Mouse (Mus musculus) heart, embryonic 10.5 days (tissue): ENCODE measurements around the gene Ppm1h. TPM values are rescaled to one million over a fixed set of nuclear protein-coding genes. Genes with fewer than 3 reads are reported as not detected.

Experiments used
- DNase-seq: peaks from one replicate; pipeline ENCODE4 v3.0.0-alpha.2; 2017; ENCODE audit warnings: low spot score
- H3K27ac ChIP-seq: fragments of 300-500 bp; sonication (generic); 2 replicates; pipeline ENCODE4 v1.5.1; 2016; ENCODE audit warnings: mild to moderate bottlenecking
- H3K27me3 ChIP-seq: fragments of 300-500 bp; sonication (generic); 2 replicates; pipeline ENCODE4 v1.6.1; 2016; ENCODE audit warnings: mild to moderate bottlenecking; ENCODE audit not compliant: poor library complexity, insufficient read depth, severe bottlenecking
- H3K36me3 ChIP-seq: fragments of 300-500 bp; sonication (generic); 2 replicates; pipeline ENCODE4 v1.6.1; 2016; ENCODE audit warnings: mild to moderate bottlenecking, moderate library complexity
- H3K4me1 ChIP-seq: fragments of 300-500 bp; sonication (generic); 2 replicates; pipeline ENCODE4 v1.6.1; 2016; ENCODE audit warnings: mild to moderate bottlenecking
- H3K4me3 ChIP-seq: fragments of 300-500 bp; sonication (generic); 2 replicates; pipeline ENCODE4 v1.5.1; 2016; ENCODE audit warnings: mild to moderate bottlenecking, moderate library complexity
- H3K9me3 ChIP-seq: fragments of 300-500 bp; sonication (generic); 2 replicates; pipeline ENCODE4 v1.6.1; 2016; ENCODE audit warnings: mild to moderate bottlenecking, moderate library complexity
- WGBS: fragments of 180-500 bp; shearing (Covaris S2); methylation state at CpG from one replicate; pipeline ENCODE4 v1.1.7; 2016; 5-methylcytosine and 5-hydroxymethylcytosine counted together
- polyA plus RNA-seq: library from polyadenylated mRNA; unstranded; fragments of >200 nt; fragmentation: Nextera tagmentation; extraction: Ambion mirVana; gene quantifications from 2 replicates; pipeline ENCODE4 v1.2.1, GENCODE M21; 2016

Gene Ppm1h
- polyA plus RNA-seq = 2.3 and 3.7 TPM in 2 replicates

DNA sequence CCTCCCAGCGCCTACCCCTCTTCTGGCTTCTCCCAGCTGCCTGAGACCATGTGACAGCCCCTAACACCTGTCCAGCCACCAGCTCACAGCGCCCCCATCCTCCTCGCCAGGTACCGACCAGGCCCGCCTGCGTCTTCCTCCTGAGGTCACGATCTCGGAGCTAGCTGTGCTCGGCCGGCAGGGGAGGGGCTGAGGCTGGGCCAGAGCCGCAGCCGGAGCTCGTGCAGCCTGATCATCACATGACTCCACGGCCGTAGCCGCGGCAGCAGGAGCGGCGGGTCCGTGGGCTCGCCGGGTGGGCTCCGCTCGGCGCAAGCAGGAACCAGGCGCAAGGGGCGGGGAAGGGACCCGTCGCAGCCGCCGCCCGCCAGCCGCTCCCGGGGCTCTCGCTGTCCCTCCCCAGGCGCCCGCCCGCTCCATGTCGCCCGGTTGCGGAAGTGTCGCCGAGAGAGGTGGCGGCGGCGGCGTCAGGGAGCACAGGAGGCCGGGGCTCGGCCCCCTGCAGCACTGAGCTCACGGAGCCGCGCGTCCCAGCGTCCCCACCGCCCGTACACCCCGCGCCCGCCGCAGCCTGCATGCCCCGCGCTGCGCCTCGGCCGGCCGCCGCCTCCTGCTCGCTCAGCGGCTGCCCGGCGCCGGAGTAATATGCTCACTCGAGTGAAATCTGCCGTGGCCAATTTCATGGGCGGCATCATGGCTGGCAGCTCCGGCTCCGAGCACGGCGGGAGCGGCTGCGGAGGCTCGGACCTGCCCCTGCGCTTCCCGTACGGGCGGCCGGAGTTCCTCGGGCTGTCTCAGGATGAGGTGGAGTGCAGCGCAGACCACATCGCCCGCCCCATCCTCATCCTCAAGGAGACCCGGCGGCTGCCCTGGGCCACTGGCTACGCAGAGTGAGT is at the start of gene Ppm1h:
Gene Ppm1h (plus strand): TSS at position 222 of the 896 bp plus-strand sequence.
- Histone ChIP-seq H3K27ac (peak within 1 kb of the TSS; percentile 90), H3K36me3 (no peaks in the 10 kb centered on the region), H3K27me3 (peaks cover 33% of the 10 kb centered on the region), H3K9me3 (no peaks in the 10 kb centered on the region), H3K4me1 (peaks cover 17% of the 10 kb centered on the region; the same call in 1 of the 2 replicates), H3K4me3 (peak within 1 kb of the TSS; percentile 89)
- peak; percentile 88 for DNase-seq
- WGBS = under 1% methylated on average over 79 of the region's 94 CpGs

DNA sequence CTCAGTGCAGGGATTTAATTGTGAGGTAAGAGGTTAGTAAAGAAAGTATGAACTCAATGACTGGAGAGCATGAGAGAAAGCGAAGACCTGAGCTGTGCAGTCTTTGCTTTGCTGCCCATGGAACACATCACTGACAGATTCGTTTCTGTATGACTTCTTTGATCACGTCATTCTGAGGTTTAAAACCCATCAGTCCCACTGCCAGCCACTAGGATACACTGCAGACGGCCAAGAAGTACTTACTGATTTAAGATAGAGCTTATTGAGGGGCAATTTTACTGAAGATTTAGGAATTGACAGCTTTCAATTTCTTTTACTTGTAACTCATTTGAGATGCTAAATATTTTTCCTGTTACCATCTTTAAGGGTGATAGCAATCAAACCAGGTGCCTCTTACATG is 49.6 kb upstream of the Ppm1h start:
- no peaks in the 10 kb centered on the region for H3K4me1 ChIP-seq
- no peaks in the 10 kb centered on the region for H3K9me3 ChIP-seq
- no peak overlapping the region for H3K27ac ChIP-seq
- DNase-seq = no peak
- no peaks in the 10 kb centered on the region for H3K36me3 ChIP-seq
- 63% methylated on average over 4 of the region's 4 CpGs for WGBS
- no peak overlapping the region for H3K4me3 ChIP-seq
- no peaks in the 10 kb centered on the region for H3K27me3 ChIP-seq

DNA sequence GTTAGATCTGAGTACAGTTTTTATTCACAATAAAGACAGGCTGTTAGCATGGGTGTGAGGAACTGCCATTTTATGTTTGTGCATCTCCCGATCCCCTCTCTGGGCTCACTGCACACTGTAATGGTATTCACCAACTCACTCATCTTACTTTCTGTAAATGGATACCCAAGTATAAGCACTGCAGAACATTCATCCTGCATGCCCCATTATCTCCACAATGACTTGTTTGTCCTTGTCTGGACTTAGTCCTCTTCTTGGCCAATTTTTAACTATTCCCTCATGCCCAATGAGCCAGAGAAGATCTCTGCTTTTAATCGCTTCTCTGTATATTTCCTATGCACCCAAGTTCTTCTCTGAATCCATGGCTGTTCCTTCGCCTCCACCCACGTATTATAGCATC is 38.7 kb upstream of the Ppm1h start:
- Histone ChIP-seq H3K27me3 (no peaks in the 10 kb centered on the region), H3K27ac (no peak overlapping the region), H3K9me3 (no peaks in the 10 kb centered on the region), H3K4me1 (no peaks in the 10 kb centered on the region), H3K4me3 (no peak overlapping the region), H3K36me3 (no peaks in the 10 kb centered on the region)
- WGBS = 85% methylated on average over 4 of the region's 4 CpGs
- no peak for DNase-seq

DNA sequence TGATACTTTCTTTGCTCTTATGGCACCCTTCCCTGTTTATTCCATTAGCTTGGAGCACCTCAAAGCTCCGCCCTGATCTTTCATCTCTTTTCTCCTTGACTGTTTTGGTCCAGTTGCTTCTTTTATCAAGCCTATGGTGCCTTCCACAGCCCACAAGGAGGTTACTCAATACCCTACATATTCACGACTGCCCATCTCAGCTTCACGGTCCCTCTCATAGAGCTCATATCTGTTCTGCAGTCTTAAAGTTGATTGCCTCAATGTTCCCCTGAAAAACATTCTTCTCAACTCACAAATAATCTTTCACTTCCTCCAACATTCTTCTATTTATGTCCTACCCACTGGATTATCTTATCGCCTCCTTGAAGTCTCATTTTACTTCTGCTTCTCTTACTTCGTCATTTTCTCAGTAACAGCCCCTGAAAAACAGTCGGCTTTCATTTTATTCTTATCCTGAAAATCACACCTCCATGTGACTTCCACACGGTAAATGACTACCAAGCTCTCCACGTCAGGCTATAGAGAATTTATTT is 37.2 kb upstream of the Ppm1h start:
- H3K27ac ChIP-seq = no peak overlapping the region
- no peak overlapping the region for H3K4me3 ChIP-seq
- no peak for DNase-seq
- H3K4me1 ChIP-seq = no peaks in the 10 kb centered on the region
- no peaks in the 10 kb centered on the region for H3K9me3 ChIP-seq
- 78% methylated on average over 8 of the region's 8 CpGs for WGBS
- no peaks in the 10 kb centered on the region for H3K27me3 ChIP-seq
- no peaks in the 10 kb centered on the region for H3K36me3 ChIP-seq

DNA sequence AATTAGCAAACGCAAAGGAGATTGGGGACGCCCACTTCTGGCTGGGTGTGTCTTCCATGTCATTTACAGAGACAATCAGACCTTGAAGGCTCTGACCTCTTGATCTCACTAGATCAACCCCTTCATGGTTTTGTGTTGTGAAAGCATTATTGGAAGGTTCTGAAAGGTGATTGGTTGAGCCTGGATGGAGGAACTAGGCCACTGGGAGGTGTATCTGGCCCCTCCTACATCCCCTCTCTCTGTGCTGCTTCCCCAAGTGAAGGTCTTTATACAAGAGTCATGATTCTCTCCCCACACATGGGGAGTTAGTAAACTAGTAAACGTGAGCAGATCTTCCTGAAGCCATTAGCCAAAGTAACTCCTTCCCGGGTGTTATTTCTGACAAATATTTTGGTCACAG is 36.4 kb upstream of the Ppm1h start:
- DNase-seq = no peak
- no peaks in the 10 kb centered on the region for H3K27me3 ChIP-seq
- no peaks in the 10 kb centered on the region for H3K4me1 ChIP-seq
- H3K36me3 ChIP-seq = no peaks in the 10 kb centered on the region
- no peak overlapping the region for H3K4me3 ChIP-seq
- WGBS = 85% methylated on average over 4 of the region's 4 CpGs
- H3K27ac ChIP-seq = no peak overlapping the region
- no peaks in the 10 kb centered on the region for H3K9me3 ChIP-seq

DNA sequence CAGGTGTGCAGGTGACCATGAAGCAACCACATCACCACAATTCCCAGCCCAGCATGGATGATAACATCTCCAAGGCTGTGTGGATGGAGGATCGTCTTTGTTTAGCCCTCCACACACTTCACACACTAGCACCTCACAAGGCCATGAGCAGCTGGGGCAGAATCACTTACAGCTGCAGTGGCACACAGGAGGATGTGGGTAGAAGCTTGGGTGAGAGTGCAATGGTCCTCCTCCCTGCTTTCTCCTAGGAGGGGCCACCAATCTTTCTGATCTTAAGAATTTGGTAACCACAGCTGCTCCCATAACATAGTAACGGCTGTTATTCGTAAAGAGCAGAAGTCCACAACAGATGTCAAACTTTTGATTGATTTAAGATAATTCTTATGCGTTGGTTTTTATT is 26.6 kb upstream of the Ppm1h start:
- Histone ChIP-seq H3K27me3 (no peaks in the 10 kb centered on the region), H3K27ac (no peak overlapping the region), H3K36me3 (no peaks in the 10 kb centered on the region), H3K4me3 (no peak overlapping the region), H3K4me1 (no peaks in the 10 kb centered on the region), H3K9me3 (no peaks in the 10 kb centered on the region)
- no peak for DNase-seq
- WGBS = 75% methylated on average over 4 of the region's 4 CpGs

DNA sequence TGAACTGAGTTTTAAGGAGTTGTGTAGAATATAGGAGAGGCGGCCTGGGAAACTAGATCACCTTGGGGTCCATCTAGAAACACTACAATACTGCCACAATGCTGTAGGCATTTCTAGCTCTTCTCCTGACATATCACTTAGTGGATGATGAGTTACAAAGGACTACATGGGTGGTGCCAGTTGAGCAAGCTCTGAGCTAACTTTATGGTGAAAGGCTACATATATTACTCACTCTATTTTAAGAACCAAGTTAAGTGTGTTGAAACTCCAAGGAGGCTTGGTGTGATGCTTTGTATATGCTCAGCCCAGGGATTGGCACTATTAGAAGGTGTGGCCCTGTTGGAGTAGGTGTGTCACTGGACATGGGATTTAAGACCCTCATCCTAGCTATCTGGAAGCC is 26.0 kb upstream of the Ppm1h start:
- no peaks in the 10 kb centered on the region for H3K4me1 ChIP-seq
- no peaks in the 10 kb centered on the region for H3K36me3 ChIP-seq
- no peaks in the 10 kb centered on the region for H3K9me3 ChIP-seq
- no peak for DNase-seq
- no peak overlapping the region for H3K27ac ChIP-seq
- H3K27me3 ChIP-seq = no peaks in the 10 kb centered on the region
- WGBS = 93% methylated on average over 1 of the region's 1 CpGs
- no peak overlapping the region for H3K4me3 ChIP-seq

DNA sequence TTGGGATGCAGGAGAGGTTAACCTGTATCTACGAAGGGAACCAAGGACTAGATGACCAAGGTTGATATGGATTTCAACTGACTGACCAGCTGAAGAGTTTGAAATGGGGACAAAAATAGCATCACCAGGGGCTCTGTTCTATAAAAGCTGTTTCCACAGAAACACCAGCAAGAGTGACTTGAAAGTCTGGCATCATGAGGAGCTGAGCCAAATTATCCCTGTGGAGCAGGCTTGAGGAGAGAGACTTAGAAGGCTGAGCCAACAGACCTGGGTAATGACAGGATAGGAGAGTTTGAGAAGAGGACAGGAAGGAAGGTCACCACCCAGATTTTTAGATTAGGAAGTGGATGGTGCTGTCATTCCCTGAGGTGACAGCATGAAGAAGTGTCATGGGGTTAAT is 12.9 kb upstream of the Ppm1h start:
- Histone ChIP-seq H3K36me3 (no peaks in the 10 kb centered on the region), H3K9me3 (no peaks in the 10 kb centered on the region), H3K27ac (no peak overlapping the region), H3K4me3 (no peak overlapping the region), H3K4me1 (no peaks in the 10 kb centered on the region), H3K27me3 (no peaks in the 10 kb centered on the region)
- no peak for DNase-seq
- WGBS = 73% methylated on average over 1 of the region's 1 CpGs

DNA sequence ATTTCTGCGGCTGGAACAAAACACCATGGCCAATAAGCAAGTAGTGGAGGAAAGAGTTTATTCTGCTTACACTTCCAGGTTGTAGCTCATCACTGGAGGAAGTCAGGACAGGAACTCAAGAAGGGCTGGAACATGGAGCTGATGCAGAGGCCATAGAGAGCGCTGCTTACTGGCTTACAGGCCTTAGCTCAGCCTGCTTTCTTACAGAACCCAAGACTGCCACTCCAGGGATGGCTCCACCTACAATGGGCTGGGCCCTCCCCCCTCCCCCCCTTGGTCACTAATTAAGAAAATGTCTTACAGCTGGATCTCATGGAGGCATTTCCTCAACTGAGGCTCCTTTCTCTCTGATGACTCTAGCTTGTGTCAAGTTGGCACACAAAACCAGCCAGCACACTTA is 7.3 kb upstream of the Ppm1h start:
- no peak overlapping the region for H3K27ac ChIP-seq

DNA sequence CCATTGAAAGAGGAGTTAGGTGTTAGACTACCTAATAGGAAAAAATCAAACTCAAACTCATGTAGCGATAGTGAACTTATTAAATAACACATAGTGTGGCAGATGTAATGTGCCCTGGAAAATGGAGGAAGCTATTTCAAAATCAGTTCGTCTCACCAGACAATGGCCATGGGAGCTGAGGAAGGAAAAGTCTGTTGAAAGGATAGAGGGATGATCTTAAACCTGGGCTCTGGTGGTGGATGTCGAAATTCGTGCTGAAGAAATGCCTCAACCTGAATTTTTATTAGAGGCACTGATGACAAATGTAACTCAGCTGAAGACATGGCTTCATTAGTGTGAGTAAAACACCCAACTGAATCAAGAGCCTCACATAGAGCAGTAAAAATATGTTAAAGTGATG is 6.5 kb upstream of the Ppm1h start:
- H3K4me1 ChIP-seq = no peaks in the 10 kb centered on the region
- no peak overlapping the region for H3K27ac ChIP-seq
- no peaks in the 10 kb centered on the region for H3K36me3 ChIP-seq
- H3K9me3 ChIP-seq = no peaks in the 10 kb centered on the region
- 0 out of 2 replicates have a peak, but pooled peaks cover 5% of the 10 kb centered on the region for H3K27me3 ChIP-seq
- H3K4me3 ChIP-seq = no peak overlapping the region
- DNase-seq = no peak
- 82% methylated on average over 4 of the region's 4 CpGs for WGBS

More for the DNA sequence above, 7.3 kb upstream of the Ppm1h start:
- no peaks in the 10 kb centered on the region for H3K4me1 ChIP-seq
- DNase-seq = no peak
- H3K9me3 ChIP-seq = no peaks in the 10 kb centered on the region
- 77% methylated on average over 2 of the region's 2 CpGs for WGBS
- H3K36me3 ChIP-seq = no peaks in the 10 kb centered on the region
- H3K4me3 ChIP-seq = no peak overlapping the region
- H3K27me3 ChIP-seq = no peaks in the 10 kb centered on the region

DNA sequence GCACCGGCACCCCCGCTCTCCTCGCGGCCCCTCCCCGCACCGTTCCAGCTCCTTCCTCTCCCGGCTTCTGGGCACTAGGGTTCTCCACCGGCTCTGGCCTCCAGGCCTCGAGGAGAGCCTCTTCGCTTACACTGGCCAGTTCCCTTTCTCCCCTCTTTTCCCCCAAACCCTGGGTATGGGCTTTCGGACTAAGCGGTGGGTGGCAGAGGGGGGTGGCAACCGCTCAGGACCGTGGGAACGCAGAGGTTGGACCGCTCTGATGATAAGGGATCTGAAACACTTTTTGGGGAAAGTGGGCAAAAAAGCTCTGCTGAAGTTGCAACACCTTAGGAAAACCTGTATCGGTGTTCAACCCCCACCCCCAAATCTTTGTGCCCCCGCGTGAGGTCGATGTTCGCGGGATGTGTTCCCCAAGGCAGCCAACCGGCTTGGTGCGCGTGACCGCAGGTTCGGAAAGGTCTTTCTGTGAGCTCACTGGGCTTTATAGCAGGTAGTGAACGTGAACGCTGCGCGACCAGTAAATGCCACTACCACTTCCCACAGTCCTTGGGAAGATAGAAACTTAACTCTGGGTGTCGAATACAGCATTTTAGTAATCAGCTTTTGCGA is 979 bp downstream of the Ppm1h start:
- H3K36me3 ChIP-seq = no peaks in the 10 kb centered on the region
- H3K4me3 ChIP-seq = peak overlapping the region; percentile 89
- peaks cover 17% of the 10 kb centered on the region; the same call in 1 of the 2 replicates for H3K4me1 ChIP-seq
- H3K27me3 ChIP-seq = peaks cover 33% of the 10 kb centered on the region
- peak overlapping the region; percentile 90 for H3K27ac ChIP-seq
- no peak for DNase-seq
- H3K9me3 ChIP-seq = no peaks in the 10 kb centered on the region
- under 1% methylated on average over 33 of the region's 33 CpGs for WGBS

DNA sequence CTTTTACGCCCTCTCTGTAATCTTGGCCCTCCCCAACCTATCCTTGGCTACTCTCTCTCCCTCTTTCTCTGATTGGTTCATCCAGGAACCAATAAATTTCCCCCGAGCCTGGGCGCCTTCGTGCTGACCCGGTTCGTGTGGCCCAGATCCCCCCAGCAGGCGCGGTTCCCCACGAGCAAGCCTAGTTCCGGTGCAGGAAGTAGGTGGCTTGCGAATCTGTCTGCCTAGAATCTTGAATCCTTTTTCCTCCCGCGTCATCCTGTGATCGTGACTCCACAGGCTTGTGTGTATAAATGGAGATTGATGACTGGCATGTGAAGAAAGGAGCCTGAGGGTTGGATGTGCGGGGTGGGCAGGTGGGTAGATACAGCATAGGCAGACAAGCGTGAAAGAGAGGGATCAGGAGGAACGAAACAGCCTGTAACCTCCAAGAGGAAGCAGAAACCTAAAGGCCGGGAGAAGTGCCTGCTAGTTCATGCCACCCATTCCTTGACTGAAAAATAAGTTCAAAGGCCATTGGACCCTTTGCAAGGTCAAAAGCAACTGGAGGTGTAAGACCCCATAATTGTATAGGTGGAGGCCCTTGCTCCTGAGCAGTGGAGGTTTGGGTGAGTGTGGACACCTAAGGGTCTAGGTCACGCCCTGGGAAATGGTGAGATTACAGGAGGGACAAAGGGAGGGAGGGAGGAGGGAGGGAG is 2.0 kb downstream of the Ppm1h start:
- Histone ChIP-seq H3K36me3 (no peaks in the 10 kb centered on the region), H3K4me3 (peak overlapping the region; percentile 89), H3K4me1 (peaks cover 17% of the 10 kb centered on the region; the same call in 1 of the 2 replicates), H3K27me3 (peaks cover 33% of the 10 kb centered on the region), H3K27ac (no peak overlapping the region), H3K9me3 (no peaks in the 10 kb centered on the region)
- 3% methylated on average over 19 of the region's 19 CpGs for WGBS
- DNase-seq = no peak

DNA sequence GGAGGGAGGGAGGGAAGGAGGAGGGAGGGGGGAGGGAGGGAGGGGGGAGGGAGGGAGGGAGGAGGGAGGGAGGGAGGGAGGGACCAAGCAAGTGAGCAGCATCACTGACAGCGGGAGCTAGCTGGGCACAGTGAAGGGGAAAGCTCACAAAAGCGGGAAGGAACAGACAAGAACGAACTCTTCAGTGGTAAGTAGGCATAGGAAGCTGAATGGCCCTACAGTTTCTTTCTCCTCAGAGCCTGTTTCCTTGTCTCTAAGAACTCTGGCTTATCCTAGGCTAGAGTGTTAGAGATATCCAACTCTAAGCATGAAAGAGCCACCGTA is 2.5 kb downstream of the Ppm1h start:
- H3K4me1 ChIP-seq = peaks cover 17% of the 10 kb centered on the region; the same call in 1 of the 2 replicates
- no peak for DNase-seq
- peaks cover 33% of the 10 kb centered on the region for H3K27me3 ChIP-seq
- no peak overlapping the region for H3K4me3 ChIP-seq
- 30% methylated on average over 4 of the region's 4 CpGs for WGBS
- H3K36me3 ChIP-seq = no peaks in the 10 kb centered on the region
- no peaks in the 10 kb centered on the region for H3K9me3 ChIP-seq
- H3K27ac ChIP-seq = no peak overlapping the region
